Mouse (Mus musculus) neural tube, postnatal 0 days (tissue): ENCODE results near the gene Map4k2. TPM values are rescaled to one million over a fixed set of nuclear protein-coding genes. Genes with fewer than 3 reads are reported as not detected.

Source experiments
- microRNA-seq: library from miRNA; unstranded; fragments of <30 nt; microRNA quantifications from one replicate; pipeline ENCODE4, GENCODE M21; 2016
- polyA plus RNA-seq: library from polyadenylated mRNA; unstranded; fragments of >200 nt; fragmentation: Nextera tagmentation; extraction: Ambion mirVana; gene quantifications from 2 replicates; pipeline ENCODE4 v1.2.1, GENCODE M21; 2015

Gene Map4k2
- 22.5 and 32.9 TPM in 2 replicates for polyA plus RNA-seq

DNA sequence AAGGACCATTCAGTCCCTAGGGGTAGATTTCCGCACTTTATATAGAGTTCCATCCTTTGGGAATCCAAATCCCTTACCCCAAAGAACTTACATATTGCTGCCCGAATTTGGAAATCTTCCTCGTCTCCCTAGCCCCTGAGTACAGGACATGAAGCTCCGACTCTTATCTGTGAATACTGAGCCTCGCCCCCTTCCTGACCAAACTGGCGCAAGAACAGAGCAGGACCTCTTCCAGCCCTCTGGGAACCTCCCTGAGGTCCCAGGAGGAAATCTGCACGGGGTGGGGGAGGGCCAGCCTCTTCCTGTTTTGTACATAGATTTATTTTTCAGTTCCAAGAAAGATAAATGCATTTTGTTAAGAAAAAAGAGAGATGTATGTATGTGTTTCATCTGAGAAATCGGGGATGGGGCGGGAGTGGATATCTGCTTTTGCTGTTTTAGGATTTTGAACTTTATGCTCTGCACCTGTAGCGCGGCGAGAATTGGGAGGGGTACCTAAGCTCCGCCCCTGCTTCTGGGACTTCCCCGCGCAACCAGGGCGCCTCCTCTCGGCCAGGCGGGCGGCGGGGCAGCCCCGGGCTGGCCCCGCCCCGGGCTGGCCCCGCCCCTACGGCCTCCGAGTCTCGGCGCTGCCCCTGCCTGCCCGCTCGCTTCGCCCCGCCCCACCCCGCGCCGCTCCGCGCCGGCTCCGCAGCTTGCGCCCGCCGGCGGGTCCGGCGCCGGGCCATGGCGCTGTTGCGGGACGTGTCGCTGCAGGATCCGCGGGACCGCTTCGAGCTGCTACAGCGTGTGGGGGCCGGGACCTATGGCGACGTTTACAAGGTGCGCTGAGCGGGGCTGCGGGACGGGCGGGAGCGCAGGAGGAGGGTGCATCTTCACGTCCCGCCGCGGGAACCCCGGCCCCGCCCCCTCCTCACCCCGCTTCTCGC is at the start of gene Map4k2:
TSS of gene Map4k2 (plus strand) at position 612 of the 929 bp plus-strand sequence.

DNA sequence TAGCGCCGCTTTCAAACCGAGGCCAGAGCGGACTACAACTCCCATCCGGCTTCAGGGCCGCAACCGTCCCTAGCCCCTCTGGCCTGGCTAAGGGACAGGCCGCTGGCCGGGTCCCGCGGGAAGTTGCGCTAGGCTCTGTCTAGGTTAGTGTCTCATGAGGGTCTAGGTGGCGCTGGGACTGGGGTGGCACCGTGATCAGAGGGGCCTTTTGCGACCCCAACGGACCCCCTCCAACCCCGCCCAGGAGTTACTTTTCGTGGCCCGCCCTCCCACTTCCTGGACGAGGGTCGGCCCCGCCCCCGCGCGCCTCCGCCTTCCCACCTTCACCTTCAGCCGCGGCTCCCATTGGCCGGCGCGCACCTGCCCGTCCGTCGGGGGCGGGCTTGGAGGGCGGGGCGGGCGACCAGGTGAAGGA is 34.8 kb upstream of the Map4k2 start, which contains the start of gene Cdc42bpg:
TSS of gene Cdc42bpg (plus strand) at position 320 of the 415 bp plus-strand sequence.

DNA sequence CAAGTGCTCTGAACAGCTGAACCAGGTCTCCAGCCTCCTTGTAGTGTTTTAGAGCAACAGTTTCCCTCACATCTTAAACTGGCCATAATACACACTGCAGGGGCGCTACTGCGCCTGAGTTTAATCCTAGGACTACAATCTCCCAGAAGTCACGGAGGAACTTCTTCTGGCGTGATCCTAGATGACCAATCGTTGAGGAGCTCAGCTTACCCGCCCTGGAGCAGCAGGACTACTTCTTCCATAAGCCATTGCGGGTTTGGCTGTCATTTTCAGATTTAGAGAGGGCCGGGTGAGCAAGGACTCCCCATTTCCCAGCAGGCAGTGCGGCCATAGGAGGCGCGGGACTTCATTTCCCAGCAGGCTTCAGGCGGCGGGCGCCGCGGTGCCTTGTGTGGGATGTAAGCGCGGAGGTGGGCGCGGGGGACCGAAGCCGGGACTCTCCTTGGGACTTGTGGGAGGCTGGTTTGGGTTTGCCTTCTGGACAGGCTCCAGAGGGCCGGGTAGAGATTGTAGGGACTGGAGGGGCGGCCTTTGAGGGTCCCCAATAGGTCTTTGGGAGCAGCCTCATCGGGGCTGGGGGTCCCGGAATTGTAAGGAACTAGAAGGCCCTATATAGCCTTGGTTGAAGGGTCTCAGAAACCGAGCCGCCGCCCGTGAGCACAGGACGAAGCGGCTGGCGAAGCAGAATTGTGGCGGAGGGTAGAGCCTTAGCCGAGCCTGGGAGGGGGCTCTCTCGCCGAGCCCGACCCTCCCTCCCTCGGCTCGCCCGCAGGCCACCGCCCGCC is 6.1 kb upstream of the Map4k2 start, which contains the start of gene Men1:
TSS of gene Men1 (plus strand) at position 307 of the 785 bp plus-strand sequence.

DNA sequence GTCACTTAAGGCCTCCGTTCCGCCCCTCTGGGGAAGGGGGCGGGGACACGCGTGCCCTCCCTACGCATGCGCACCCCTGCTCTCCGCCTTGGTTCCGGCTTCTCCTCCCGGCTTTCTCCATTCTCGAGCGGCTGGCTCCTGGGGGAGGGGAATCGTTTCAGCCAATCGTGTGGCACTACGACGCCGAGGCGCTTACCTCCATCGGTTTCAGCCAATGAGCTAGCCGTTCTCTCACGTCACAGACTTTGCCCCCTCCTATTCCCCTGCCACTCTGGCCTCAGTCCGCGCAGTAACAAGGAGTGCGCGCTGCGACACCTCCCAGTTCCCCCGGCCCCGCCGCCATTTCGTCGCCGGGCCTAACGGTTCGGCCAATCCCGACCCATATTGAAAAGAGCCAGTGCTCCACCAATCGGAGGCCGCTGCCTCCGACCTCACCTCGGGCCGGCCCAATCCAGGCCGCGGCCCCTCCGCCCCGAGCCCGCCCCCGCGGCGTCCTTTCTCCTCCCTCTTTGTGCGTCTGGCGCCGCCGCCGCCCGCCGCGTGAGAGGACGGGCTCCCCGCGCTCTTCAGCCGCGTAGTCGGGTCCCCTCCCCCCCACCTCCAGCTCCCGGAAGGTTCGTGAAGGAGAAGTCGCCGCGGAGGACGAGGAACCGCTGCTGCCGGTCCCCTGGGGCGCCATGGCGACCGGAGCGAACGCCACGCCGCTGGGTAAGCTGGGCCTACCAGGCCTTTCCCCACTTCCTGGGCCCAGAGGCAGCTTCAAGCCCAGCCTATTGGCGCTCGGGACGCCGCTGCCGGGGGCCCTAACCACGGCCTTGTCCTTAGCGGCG is 22.7 kb downstream of the Map4k2 start, which contains the start of gene Sf1:
TSS of gene Sf1 (plus strand) at position 280 of the 830 bp plus-strand sequence.

DNA sequence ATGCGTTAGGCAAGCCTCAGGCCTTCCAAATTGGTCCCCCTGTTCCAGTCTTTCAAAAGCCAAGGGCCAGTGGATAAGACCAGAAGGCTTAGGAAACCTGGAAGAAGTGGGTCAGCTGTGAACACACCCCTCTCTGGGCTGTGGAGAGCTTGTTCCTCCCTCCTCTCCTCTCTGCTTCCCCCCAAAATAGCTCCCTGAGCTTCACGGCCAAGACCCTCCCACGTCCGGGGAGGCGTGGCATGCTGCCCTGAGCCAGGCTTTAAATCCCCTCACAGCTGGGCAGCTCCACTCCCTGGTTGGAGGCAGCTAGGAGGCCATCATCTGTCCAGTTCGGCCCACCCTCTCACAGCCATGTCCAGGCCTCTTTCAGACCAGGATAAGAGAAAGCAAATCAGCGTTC is 43.2 kb downstream of the Map4k2 start, which contains the start of gene Pygm:
TSS of gene Pygm (plus strand) at position 272 of the 400 bp plus-strand sequence.

DNA sequence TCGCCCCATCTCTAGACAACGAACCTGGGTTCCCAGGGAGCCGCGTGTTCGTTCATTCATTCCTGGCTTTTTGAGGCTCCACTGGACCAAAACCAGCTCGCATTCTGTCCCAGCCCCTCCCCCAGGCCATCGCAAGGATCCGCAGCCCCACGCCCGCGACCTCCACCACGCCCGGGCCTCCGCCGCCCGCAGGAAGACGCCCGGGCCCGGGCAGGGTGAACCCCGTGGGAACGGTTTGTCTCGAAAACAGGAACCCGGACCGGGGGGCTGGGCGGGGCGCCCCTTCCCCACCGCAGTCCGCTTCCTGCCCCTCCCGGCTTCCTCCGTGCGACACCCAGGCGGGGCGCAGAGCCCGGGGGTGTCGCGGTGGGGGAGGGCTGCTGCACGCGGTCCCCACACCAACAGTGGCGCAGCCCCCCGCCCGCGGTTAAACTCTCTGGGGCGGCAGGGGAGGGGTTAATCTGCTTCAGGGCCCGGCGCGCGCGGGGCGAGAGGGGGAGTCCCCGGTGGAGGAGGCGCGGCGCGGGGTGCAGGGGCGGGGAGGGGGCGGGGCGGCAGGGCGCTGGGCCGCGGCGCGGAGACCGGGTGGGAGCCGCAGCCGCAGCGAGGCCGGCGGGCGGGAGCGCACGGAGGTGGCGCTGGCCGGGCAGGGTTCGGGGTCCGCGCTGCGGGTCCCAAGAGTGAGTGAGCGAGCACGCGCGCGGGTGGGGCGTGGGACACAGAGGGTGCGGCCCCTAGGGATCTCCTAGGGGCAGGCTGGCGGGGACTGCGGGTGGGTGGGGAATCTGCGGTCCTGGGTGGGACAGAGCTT is 58.6 kb downstream of the Map4k2 start, which contains the start of gene Rasgrp2:
TSS of gene Rasgrp2 (plus strand) at position 56 of the 811 bp plus-strand sequence.

Small RNA genes lying within 50 kb of the gene (microRNA-seq; reads per million reads assigned to microRNA genes)
- 0.87 reads per million for gene Mir6989

Other genes with a start within 250 kb of the Map4k2 start
- gene AC131692.1, start 246.7 kb upstream of the Map4k2 start, polyA plus RNA-seq: not detected in 2 replicates
- gene Naaladl1, start 235.4 kb upstream of the Map4k2 start, polyA plus RNA-seq: 0.27 TPM in 2 replicates
- 53.9 and 58.0 TPM in 2 replicates for gene Sac3d1, start 222.5 kb upstream of the Map4k2 start, polyA plus RNA-seq
- 51.8 and 61.0 TPM in 2 replicates for gene Snx15, start 212.8 kb upstream of the Map4k2 start, polyA plus RNA-seq
- 0.18 TPM in 1 of 2 replicates, not detected in the other for gene Batf2, start 200.2 kb upstream of the Map4k2 start, polyA plus RNA-seq
- gene Arl2, start 199.6 kb upstream of the Map4k2 start, polyA plus RNA-seq: 163 TPM in 2 replicates
- gene Majin, start 156.7 kb upstream of the Map4k2 start, polyA plus RNA-seq: not detected in 2 replicates
- gene Gpha2, start 114.8 kb upstream of the Map4k2 start, polyA plus RNA-seq: 0.67 and 0.69 TPM in 2 replicates
- 150 and 175 TPM in 2 replicates for gene Ppp2r5b, start 105.3 kb upstream of the Map4k2 start, polyA plus RNA-seq
- 8.0 and 12.7 TPM in 2 replicates for gene Atg2a, start 99.5 kb upstream of the Map4k2 start, polyA plus RNA-seq
- gene Ehd1, start 64.4 kb upstream of the Map4k2 start, polyA plus RNA-seq: 66.0 and 70.7 TPM in 2 replicates
- gene Cdc42bpg, start 34.7 kb upstream of the Map4k2 start, polyA plus RNA-seq: 0.28 and 0.34 TPM in 2 replicates
- gene Men1, start 6.2 kb upstream of the Map4k2 start, polyA plus RNA-seq: 56.2 and 63.5 TPM in 2 replicates
- 66.5 and 74.7 TPM in 2 replicates for gene Sf1, start 22.6 kb downstream of the Map4k2 start, polyA plus RNA-seq
- 11.5 and 12.5 TPM in 2 replicates for gene Pygm, start 43.3 kb downstream of the Map4k2 start, polyA plus RNA-seq
- 351 and 357 TPM in 2 replicates for gene Rasgrp2, start 58.2 kb downstream of the Map4k2 start, polyA plus RNA-seq
- 77.0 and 91.8 TPM in 2 replicates for gene Nrxn2, start 77.6 kb downstream of the Map4k2 start, polyA plus RNA-seq
- gene Slc22a12, start 201.9 kb downstream of the Map4k2 start, polyA plus RNA-seq: 0.22 and 0.26 TPM in 2 replicates